Mouse (Mus musculus): ENCODE data around the gene Rb1.

Gene Rb1

GRCm38 (mm10) chr14:73325456-73326381, at the start of gene Rb1:
Gene Rb1 (minus strand): TSS chr14:73325822.
- DNase-seq: peak; percentile 65 to 68

- DNase-seq: no peak
Measured at GRCm38 (mm10) chr14:73374315-73374890, 48.8 kb upstream of the Rb1 start.

GRCm38 (mm10) chr14:73373606-73374005, 48.0 kb upstream of the Rb1 start:
- DNase-seq: no peak

GRCm38 (mm10) chr14:73372990-73373389, 47.4 kb upstream of the Rb1 start:
- DNase-seq: no peak

GRCm38 (mm10) chr14:73371577-73371976, 46.0 kb upstream of the Rb1 start:
- DNase-seq: no peak

- DNase-seq: no peak
Measured at GRCm38 (mm10) chr14:73370695-73371372, 45.2 kb upstream of the Rb1 start.

- no peak for DNase-seq
Measured at GRCm38 (mm10) chr14:73370078-73370670, 44.6 kb upstream of the Rb1 start.

- DNase-seq: no peak
Measured at GRCm38 (mm10) chr14:73369634-73370033, 44.0 kb upstream of the Rb1 start.

- DNase-seq: no peak
Measured at GRCm38 (mm10) chr14:73368966-73369365, 43.3 kb upstream of the Rb1 start.

GRCm38 (mm10) chr14:73368221-73368620, 42.6 kb upstream of the Rb1 start:
- no peak for DNase-seq

GRCm38 (mm10) chr14:73366278-73366677, 40.7 kb upstream of the Rb1 start:
- DNase-seq: no peak

- no peak for DNase-seq
Measured at GRCm38 (mm10) chr14:73363782-73364181, 38.2 kb upstream of the Rb1 start.

GRCm38 (mm10) chr14:73354700-73355099, 29.1 kb upstream of the Rb1 start:
- DNase-seq: no peak

- DNase-seq: no peak
Measured at GRCm38 (mm10) chr14:73351118-73351517, 25.5 kb upstream of the Rb1 start.

GRCm38 (mm10) chr14:73350029-73350428, 24.4 kb upstream of the Rb1 start:
- no peak for DNase-seq

GRCm38 (mm10) chr14:73349061-73349670, 23.5 kb upstream of the Rb1 start:
- no peak for DNase-seq

GRCm38 (mm10) chr14:73347302-73347701, 21.7 kb upstream of the Rb1 start:
- DNase-seq: no peak

GRCm38 (mm10) chr14:73345614-73346013, 20.0 kb upstream of the Rb1 start:
- no peak for DNase-seq

- no peak for DNase-seq
Measured at GRCm38 (mm10) chr14:73340051-73340755, 14.6 kb upstream of the Rb1 start.

GRCm38 (mm10) chr14:73339615-73340014, 14.0 kb upstream of the Rb1 start:
- no peak for DNase-seq

GRCm38 (mm10) chr14:73336316-73337080, 10.9 kb upstream of the Rb1 start:
- no peak for DNase-seq
